In the genomic region with DNA sequence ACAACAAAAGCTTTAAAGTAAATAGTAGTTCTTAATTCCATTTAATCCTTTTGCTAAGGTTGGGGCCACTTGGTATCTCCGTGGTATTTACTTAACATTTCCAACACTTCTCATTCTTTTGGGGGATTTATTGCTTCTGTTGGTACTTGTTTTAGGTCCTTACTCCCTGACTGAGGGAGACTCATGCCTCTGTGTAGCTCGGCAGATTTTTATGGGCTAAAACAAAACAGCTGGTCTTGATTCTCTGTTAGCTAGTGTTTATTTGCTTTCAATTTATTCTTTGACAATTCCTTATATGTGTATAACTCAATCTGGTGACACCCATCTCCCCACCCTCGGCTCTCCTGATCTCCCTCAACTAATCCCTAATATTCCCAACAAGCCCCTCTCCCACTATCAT, we compare ENCODE assay signal across 16 mouse cellular contexts.
"Had no signal": no experiment of that assay in that cellular context is flagged by ENCODE, and none has a peak within 500 bp of the region (broad histone marks: within the 10 kb centered on the region; RNA-seq: fewer than 3 reads in every experiment).

No protein-coding gene starts in this region.

- DNase-seq: retina, postnatal 1 day; right cerebral cortex, adult 18-20 months; right cerebral cortex, postnatal 14 days; right cerebral cortex, postnatal 25 days; right cerebral cortex, postnatal 4 days; spleen, adult 18-20 months; thymus, adult 18-20 months; thymus, adult 2 months; thymus, postnatal 14 days; thymus, postnatal 25 days; thymus, postnatal 36 days; thymus, postnatal 4 days had no signal

- H3K4me2 ChIP-seq: neural tube, embryonic 13.5 days; neural tube, embryonic 15.5 days; stomach, embryonic 15.5 days had no signal

- H3K9me3 ChIP-seq: neural tube, embryonic 13.5 days; neural tube, embryonic 15.5 days; stomach, embryonic 15.5 days had no signal

- H3K4me1 ChIP-seq: neural tube, embryonic 13.5 days; neural tube, embryonic 15.5 days; stomach, embryonic 15.5 days had no signal

- H3K27me3 ChIP-seq: neural tube, embryonic 13.5 days; neural tube, embryonic 15.5 days; stomach, embryonic 15.5 days had no signal

- H3K4me3 ChIP-seq: neural tube, embryonic 13.5 days; neural tube, embryonic 15.5 days; stomach, embryonic 15.5 days had no signal

- H3K27ac ChIP-seq: neural tube, embryonic 13.5 days; neural tube, embryonic 15.5 days; stomach, embryonic 15.5 days; stomach, postnatal 0 days had no signal

- H3K9ac ChIP-seq: neural tube, embryonic 13.5 days; neural tube, embryonic 15.5 days; stomach, embryonic 15.5 days had no signal

- H3K36me3 ChIP-seq: neural tube, embryonic 13.5 days; neural tube, embryonic 15.5 days; stomach, embryonic 15.5 days had no signal
